Mouse (Mus musculus) thymus, postnatal 10 days (tissue): ENCODE measurements around the gene Pold3.
A peak's percentile ranks its signal among the peaks of the same experiment; 100 is the strongest.

Source experiments
- DNase-seq, 2 experiments: peaks; one replicate each; pipeline ENCODE4 v3.0.0; 2021; ENCODE audit warnings: low spot score in 2 of 2

Gene Pold3

GRCm38 (mm10) chr7:100121376-100121789 lies at the start of gene Pold3:
Pold3 (minus strand) TSS chr7:100121565.
- DNase-seq, result peak; percentile 98

- DNase-seq, result no peak
Observed at GRCm38 (mm10) chr7:100170756-100171155, 49.4 kb upstream of the Pold3 start.

- DNase-seq, result no peak
Observed at GRCm38 (mm10) chr7:100168654-100169053, 47.3 kb upstream of the Pold3 start.

GRCm38 (mm10) chr7:100163506-100163905 lies 42.1 kb upstream of the Pold3 start:
- DNase-seq, result no peak

- DNase-seq, result no peak
Observed at GRCm38 (mm10) chr7:100160006-100160405, 38.6 kb upstream of the Pold3 start.

GRCm38 (mm10) chr7:100159105-100159841 lies 37.9 kb upstream of the Pold3 start, which contains the start of gene Lipt2:
Lipt2 (plus strand) TSS chr7:100159277.
- DNase-seq, result peak; percentile 72 to 78

GRCm38 (mm10) chr7:100157669-100158068 lies 36.3 kb upstream of the Pold3 start:
- no peak for DNase-seq

GRCm38 (mm10) chr7:100150626-100151025 lies 29.3 kb upstream of the Pold3 start:
- no peak for DNase-seq

GRCm38 (mm10) chr7:100150086-100150485 lies 28.7 kb upstream of the Pold3 start:
- no peak for DNase-seq

- DNase-seq, result no peak
Observed at GRCm38 (mm10) chr7:100148586-100148985, 27.2 kb upstream of the Pold3 start.

GRCm38 (mm10) chr7:100140591-100140990 lies 19.2 kb upstream of the Pold3 start:
- DNase-seq, result no peak

- DNase-seq, result no peak
Observed at GRCm38 (mm10) chr7:100138075-100138474, 16.7 kb upstream of the Pold3 start.

- no peak for DNase-seq
Observed at GRCm38 (mm10) chr7:100137038-100137437, 15.7 kb upstream of the Pold3 start.

- DNase-seq, result no peak
Observed at GRCm38 (mm10) chr7:100132379-100132778, 11.0 kb upstream of the Pold3 start.

GRCm38 (mm10) chr7:100130592-100130991 lies 9.2 kb upstream of the Pold3 start:
- no peak for DNase-seq

- no peak for DNase-seq
Observed at GRCm38 (mm10) chr7:100128262-100129041, 7.1 kb upstream of the Pold3 start.

- no peak for DNase-seq
Observed at GRCm38 (mm10) chr7:100126514-100126913, 5.1 kb upstream of the Pold3 start.

- DNase-seq, result no peak
Observed at GRCm38 (mm10) chr7:100125166-100125565, 3.8 kb upstream of the Pold3 start.

- DNase-seq, result peak; percentile 18 to 55
Observed at GRCm38 (mm10) chr7:100124211-100124610, 2.8 kb upstream of the Pold3 start.

- peak in 1 of 2 experiments; percentile 23 for DNase-seq
Observed at GRCm38 (mm10) chr7:100123486-100123885, 2.1 kb upstream of the Pold3 start.

GRCm38 (mm10) chr7:100120791-100121261 lies 539 bp downstream of the Pold3 start:
- DNase-seq, result no peak

- no peak for DNase-seq
Observed at GRCm38 (mm10) chr7:100114279-100114678, 7.1 kb downstream of the Pold3 start.

GRCm38 (mm10) chr7:100113821-100114220 lies 7.5 kb downstream of the Pold3 start:
- DNase-seq, result no peak
